Mouse (Mus musculus) spleen, adult 2 months (tissue): Measurements from ENCODE around the gene Susd5. TPM values are rescaled to one million over a fixed set of nuclear protein-coding genes. Genes with fewer than 3 reads are reported as not detected.

ENCODE experiments used
- DNase-seq, 2 experiments: peaks; one replicate each; pipeline versions ENCODE4 v3.0.0 to v3.0.0-alpha.2; 2012 to 2021; ENCODE audit warnings: low spot score in 2 of 2, low read depth in 1 of 2
- H3K27ac ChIP-seq: fragments of 200-500 bp; 2 replicates; pipeline ENCODE4 v1.5.1; 2012; ENCODE audit warnings: low read length, inconsistent platforms; ENCODE audit not compliant: insufficient read depth
- H3K27me3 ChIP-seq: fragments of 200-500 bp; 2 replicates; pipeline ENCODE4 v1.6.1; 2012; ENCODE audit warnings: mild to moderate bottlenecking, moderate library complexity, low read length, inconsistent platforms; ENCODE audit not compliant: control insufficient read depth, insufficient read depth
- H3K36me3 ChIP-seq: fragments of 200-500 bp; 2 replicates; pipeline ENCODE4 v1.6.1; 2012; ENCODE audit warnings: mild to moderate bottlenecking, low read length, inconsistent platforms; ENCODE audit not compliant: control insufficient read depth, insufficient read depth
- H3K4me1 ChIP-seq: fragments of 200-500 bp; 2 replicates; pipeline ENCODE4 v1.6.1; 2011; ENCODE audit warnings: inconsistent platforms; ENCODE audit not compliant: control insufficient read depth, insufficient read depth, insufficient read length
- H3K4me3 ChIP-seq: fragments of 200-500 bp; 2 replicates; pipeline ENCODE4 v1.5.1; 2011; ENCODE audit warnings: mild to moderate bottlenecking, inconsistent platforms; ENCODE audit not compliant: insufficient read depth, insufficient read length; ENCODE audit errors: extremely low read depth
- CTCF ChIP-seq: fragments of 200-500 bp; IDR thresholded peaks from 2 replicates; pipeline ENCODE4 v1.5.1; 2011; ENCODE audit warnings: mild to moderate bottlenecking, inconsistent platforms; ENCODE audit not compliant: insufficient read depth, insufficient read length, insufficient replicate concordance; ENCODE audit errors: extremely low read depth
- POLR2A ChIP-seq: fragments of 200-500 bp; IDR thresholded peaks from 2 replicates; pipeline ENCODE4 v1.6.1; 2011; ENCODE audit warnings: low read depth, low read length, inconsistent platforms
- WGBS: fragments of 180-500 bp; shearing (Covaris S2); methylation state at CpG from one replicate; pipeline ENCODE4 v1.1.7; 2018; 5-methylcytosine and 5-hydroxymethylcytosine counted together
- polyA plus RNA-seq: library from polyadenylated mRNA; depleted of rRNA; stranded (reverse); fragments of >200 nt; gene quantifications from 2 replicates; pipeline ENCODE4 v1.2.3, GENCODE M21; 2012

The Susd5 gene
- polyA plus RNA-seq, 1 experiment = 0.09 TPM

DNA sequence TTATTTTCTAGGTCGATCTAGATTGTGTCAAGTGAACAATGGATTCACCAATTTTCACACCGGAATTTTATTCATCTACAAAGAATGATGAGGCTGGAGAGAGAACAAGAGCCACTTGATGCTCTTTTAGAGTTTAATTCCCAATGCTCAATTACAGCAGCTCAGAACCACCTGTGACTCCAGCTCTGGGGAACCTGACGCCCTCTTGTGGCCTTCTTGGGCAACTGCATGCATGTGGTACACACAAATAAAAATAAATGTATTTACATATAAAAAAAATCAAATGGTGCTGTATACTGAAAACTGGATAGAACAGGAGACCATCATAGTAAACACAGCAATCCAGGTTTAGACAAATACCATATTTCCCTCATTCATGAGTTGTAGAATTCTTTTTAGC lies 12.5 kb upstream of the Susd5 start:
- WGBS = 58% methylated on average over 3 of the region's 3 CpGs
- TF ChIP-seq CTCF (peak; percentile 10; the same call in 1 of the 2 replicates), POLR2A (no peak)
- Histone ChIP-seq H3K27me3 (no peaks in the 10 kb centered on the region), H3K36me3 (no peaks in the 10 kb centered on the region), H3K4me3 (no peak overlapping the region), H3K27ac (no peak overlapping the region), H3K4me1 (no peaks in the 10 kb centered on the region)
- no peak for DNase-seq

DNA sequence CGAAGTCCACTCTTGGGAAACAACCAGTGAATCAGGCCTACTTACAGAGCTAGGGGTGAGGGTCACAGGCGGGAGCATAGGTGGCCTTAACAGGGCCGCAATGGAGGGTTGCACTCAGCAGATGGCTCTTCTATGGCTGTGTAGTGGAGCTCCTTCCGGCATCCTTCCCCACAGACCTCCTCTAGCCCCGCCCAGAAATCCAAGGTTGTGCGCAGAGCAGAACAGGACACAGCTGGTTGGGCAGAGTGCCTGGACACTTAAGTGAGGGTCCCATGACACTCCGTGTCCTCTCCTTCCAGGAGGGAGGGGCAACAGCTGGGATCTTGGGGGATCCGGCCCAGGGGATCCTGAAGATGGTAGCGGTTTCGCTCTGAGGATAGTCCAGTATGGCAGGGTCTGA lies 10.9 kb upstream of the Susd5 start, which contains the start of gene Fbxl2:
TSS of gene Fbxl2 (minus strand) at position 164 of the 400 bp plus-strand sequence.
- DNase-seq = no peak
- 90% methylated on average over 10 of the region's 10 CpGs for WGBS
- H3K27me3 ChIP-seq = no peaks in the 10 kb centered on the region
- TF ChIP-seq POLR2A = no peak
- TF ChIP-seq CTCF = no peak
- H3K27ac ChIP-seq = no peak within 1 kb of the TSS
- no peaks in the 10 kb centered on the region for H3K36me3 ChIP-seq
- no peak within 1 kb of the TSS for H3K4me3 ChIP-seq
- H3K4me1 ChIP-seq = no peaks in the 10 kb centered on the region

GRCm38 (mm10) chr9:114046676-114047075 lies 10.3 kb upstream of the Susd5 start:
- DNase-seq = no peak
- no peaks in the 10 kb centered on the region for H3K4me1 ChIP-seq
- 92% methylated on average over 7 of the region's 7 CpGs for WGBS
- TF ChIP-seq POLR2A = no peak
- TF ChIP-seq CTCF = no peak
- H3K36me3 ChIP-seq = no peaks in the 10 kb centered on the region
- H3K27me3 ChIP-seq = no peaks in the 10 kb centered on the region
- H3K27ac ChIP-seq = no peak overlapping the region
- no peak overlapping the region for H3K4me3 ChIP-seq

GRCm38 (mm10) chr9:114050106-114050505 lies 6.8 kb upstream of the Susd5 start:
- Histone ChIP-seq H3K4me1 (no peaks in the 10 kb centered on the region), H3K36me3 (no peaks in the 10 kb centered on the region), H3K4me3 (no peak overlapping the region), H3K27ac (no peak overlapping the region), H3K27me3 (no peaks in the 10 kb centered on the region)
- TF ChIP-seq POLR2A = no peak
- TF ChIP-seq CTCF = no peak
- no peak for DNase-seq
- WGBS = 85% methylated on average over 7 of the region's 7 CpGs

DNA sequence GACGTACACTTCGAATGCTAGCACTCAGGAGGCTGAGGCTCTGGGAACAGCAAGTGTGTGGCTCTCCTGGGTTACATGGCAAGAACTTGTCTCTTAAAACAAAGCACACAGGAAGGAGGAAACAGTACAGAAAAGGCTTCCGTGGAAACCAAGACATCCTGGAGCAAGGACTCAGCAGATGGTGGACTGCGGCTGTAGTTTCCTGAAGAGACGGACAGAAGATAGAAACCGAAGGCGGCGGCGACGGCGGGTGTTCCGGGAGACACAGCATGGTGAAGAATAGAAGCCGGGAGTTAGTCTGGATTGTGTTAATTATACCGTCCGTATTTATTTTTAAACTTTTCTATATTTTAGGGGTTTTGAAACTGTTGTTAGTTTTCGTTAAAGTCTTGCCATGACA lies 6.2 kb upstream of the Susd5 start:
- peak overlapping the region; percentile 10; the same call in 1 of the 2 replicates for H3K4me3 ChIP-seq
- H3K27ac ChIP-seq = no peak overlapping the region
- H3K27me3 ChIP-seq = no peaks in the 10 kb centered on the region
- H3K4me1 ChIP-seq = no peaks in the 10 kb centered on the region
- WGBS = 82% methylated on average over 16 of the region's 16 CpGs
- DNase-seq = no peak
- TF ChIP-seq CTCF = no peak
- no peak for TF ChIP-seq POLR2A
- no peaks in the 10 kb centered on the region for H3K36me3 ChIP-seq

- Histone ChIP-seq H3K27ac (no peak overlapping the region), H3K4me3 (no peak overlapping the region), H3K27me3 (no peaks in the 10 kb centered on the region), H3K4me1 (no peaks in the 10 kb centered on the region), H3K36me3 (no peaks in the 10 kb centered on the region)
- no peak for TF ChIP-seq POLR2A
- TF ChIP-seq CTCF = no peak
- DNase-seq = no peak
- 90% methylated on average over 4 of the region's 4 CpGs for WGBS
These were observed 4.9 kb upstream of the Susd5 start for GRCm38 (mm10) chr9:114052031-114052430.

- no peak for DNase-seq
- Histone ChIP-seq H3K4me1 (no peaks in the 10 kb centered on the region), H3K4me3 (no peak overlapping the region), H3K36me3 (no peaks in the 10 kb centered on the region), H3K27ac (no peak overlapping the region), H3K27me3 (peaks cover 2% of the 10 kb centered on the region; the same call in 1 of the 2 replicates)
- TF ChIP-seq POLR2A (no peak), CTCF (no peak)
- 84% methylated on average over 6 of the region's 6 CpGs for WGBS
These were observed 4.1 kb upstream of the Susd5 start for GRCm38 (mm10) chr9:114052866-114053265.
